Mouse (Mus musculus) layer of hippocampus, postnatal 14 days (tissue): Measurements from ENCODE around the gene Plxna4. TPM values are rescaled to one million over a fixed set of nuclear protein-coding genes. Genes with fewer than 3 reads are reported as not detected.

Experiments
- DNase-seq, 2 experiments: peaks; one replicate each; pipeline ENCODE4 v3.0.0; 2021 to 2022; ENCODE audit warnings: low spot score in 2 of 2, mixed read lengths in 1 of 2
- total RNA-seq, 2 experiments: library from RNA; stranded (reverse); gene quantifications; 2 replicates each; pipeline ENCODE4 v1.2.3; 2021

Gene Plxna4
- total RNA-seq, 2 experiments from 2014 or later = 113 to 120 TPM

DNA sequence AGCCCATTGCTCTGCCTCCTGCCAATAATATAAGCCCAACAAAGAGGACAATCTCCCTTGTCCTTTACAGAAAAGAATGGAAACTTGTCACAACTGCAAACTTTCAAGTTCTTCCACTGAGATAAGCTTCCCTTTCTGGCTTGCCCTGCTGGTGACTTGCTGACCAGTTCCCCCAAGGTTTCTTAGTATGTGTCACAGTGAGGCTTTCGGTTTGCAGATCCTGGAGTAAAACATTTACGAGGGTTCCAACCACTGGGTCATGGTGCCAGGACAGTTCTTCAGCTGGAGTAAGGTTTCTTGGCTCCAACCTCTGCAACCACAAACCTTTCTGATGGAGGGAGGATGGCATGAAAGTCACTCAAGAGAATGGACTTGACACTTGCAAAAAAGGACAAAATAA is 108.2 kb downstream of the Plxna4 start:
- no peak for DNase-seq

DNA sequence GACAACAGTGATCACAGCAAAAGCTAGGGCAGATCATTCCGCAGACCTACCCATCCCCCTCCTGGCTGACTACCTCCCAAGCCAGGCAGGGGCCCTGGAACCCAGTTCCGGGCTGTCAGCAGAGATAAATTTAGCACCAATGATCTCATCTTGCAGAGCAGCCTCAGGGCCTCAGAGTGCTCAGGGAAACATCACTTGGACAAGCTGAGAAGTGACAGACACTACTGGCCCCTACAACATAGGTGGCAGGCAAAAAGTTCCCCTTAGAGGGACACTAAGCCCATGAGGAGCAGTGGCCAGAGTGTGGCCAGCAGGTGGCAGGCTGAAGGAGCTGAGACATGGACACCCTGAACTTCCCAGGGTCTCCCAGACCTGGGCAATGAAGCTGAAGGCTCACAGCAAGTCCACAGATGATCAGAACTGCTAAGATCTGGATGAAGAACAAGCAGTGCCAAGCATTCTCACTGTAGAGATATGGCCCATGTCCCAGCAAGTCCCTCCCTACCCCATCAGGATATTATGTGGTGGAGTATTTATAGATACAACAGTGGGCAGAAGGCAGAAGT is 108.7 kb downstream of the Plxna4 start:
- peak; percentile 54 to 56 for DNase-seq

DNA sequence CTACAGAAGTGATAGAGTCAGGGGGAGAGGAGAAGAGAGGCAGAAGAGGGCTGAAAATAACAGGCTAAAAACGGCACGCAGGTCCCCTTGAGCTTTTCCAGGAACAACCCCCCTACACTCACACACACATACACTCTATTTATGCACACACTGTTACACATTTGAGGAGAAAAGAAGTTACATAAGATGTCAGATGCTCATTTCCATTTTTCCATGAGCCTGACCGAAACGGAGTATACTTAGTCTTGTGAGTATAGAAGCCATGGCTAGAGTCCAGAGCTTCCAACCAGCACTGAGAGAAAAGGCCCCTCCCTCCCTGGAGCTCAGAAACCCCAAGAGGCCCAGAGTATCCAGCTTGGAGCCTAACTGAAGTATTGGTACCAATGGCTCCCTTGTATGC is 112.0 kb downstream of the Plxna4 start:
- DNase-seq = no peak

DNA sequence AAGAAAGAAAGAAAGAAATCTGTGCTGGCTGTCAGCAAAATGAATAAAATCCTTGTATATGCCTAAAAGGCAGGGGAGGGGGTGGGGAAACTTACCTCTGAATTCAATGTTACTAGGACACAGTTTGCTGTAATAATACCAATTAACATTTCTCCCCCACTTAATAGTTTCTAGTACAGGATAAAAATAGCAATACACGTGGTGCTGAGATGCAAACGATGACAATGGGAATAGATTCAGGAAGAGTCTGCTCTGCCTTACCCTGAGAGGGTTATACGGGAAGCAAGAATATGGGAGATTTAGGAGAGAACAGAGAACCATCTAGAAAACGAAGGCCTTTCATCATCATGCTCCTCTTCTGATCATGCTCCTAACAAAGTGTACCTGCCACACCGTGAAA is 115.9 kb downstream of the Plxna4 start:
- no peak for DNase-seq

DNA sequence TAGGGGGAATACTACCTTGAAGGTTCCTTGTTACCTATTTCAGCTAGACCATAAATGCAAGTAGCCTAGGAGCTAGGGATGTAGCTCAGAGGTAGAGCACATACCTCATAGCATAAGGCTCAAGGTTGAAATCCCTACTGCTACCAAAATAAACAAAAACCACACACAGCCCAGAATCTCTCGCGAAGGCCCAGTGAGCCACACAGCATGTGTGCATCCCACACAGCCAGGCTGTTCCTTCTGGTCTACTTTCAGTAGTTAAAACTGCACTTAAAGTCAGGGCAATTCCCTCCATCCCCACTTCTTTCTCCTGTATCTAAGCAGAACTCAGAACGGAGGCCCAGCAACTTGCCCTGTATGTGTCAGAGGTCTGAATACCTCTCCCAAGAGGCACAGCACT is 116.4 kb downstream of the Plxna4 start:
- peak in 1 of 2 experiments; percentile 59 for DNase-seq

DNA sequence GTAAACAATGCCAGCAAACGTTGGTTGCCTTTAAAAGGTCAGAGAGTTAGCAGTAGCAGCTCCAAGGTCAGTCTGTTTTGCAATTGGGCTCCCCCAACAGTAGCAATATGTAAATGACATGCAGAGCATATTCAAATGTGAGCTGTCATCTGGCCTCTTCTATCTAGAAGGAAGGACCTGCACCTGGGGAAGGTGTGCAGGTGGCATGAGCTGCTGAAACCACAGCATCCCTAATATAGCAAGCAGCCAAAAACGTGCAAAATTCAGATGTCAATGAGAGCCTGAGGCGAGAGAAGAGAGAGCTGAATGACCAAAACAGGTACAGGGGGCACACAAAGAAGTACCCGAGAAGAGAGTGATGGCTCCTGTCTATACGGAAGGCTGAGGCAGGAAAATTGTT is 118.8 kb downstream of the Plxna4 start:
- no peak for DNase-seq

DNA sequence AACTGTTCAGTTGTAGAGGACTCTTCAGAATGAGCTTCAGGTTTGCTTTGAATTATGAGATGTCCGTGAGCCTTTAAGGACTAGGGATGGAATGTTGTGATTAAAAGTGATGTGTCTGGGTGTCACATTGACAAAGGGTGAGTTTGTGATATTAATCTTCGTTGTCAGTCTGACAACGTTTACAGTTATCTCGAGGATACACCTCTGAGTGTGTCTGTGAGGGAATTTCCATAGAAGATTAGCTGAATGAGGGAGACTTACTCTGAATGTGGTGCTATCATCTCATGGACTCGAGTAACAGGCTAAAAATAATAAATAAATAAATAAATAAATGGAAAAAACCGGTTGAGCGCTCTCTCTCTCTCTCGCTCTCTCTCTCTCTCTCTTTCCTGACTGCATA is 122.9 kb downstream of the Plxna4 start:
- no peak for DNase-seq

DNA sequence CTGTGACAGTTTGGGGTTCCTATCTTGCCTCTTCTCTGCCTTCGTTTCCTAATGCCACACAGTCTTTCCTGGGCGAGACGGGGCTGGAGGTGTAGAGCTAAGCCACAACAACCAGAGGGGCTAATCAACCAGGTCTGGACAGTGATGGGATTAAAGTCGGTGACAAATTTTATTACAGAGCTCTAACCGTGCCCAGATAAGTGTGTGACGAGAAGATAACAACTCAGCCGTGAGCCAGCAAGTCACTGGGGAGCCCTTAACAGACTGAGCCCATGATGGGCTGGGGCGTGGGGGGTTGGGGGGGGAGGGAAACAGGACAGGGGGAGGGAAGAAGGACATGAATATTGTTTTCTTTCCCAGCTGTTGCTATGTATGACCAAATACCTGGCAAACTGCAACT is 123.4 kb downstream of the Plxna4 start:
- no peak for DNase-seq

DNA sequence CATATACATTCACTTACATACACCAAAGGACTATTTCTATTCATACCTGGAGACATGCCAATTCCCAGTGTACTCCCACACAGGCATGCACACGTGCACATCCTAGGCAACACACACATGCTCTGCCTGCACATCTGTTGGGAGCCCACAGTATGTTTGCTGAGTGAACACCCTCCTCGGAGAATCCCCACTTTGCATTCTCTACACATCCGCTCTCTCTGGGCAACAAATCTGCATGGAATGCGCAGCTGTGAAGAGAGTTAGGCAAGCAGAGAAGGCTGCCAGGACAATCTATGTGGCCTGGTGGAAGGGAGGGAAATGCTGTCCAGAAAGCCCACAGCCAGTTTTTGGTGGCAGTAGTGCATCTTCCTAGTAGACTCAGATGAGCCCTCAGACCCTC is 123.9 kb downstream of the Plxna4 start:
- DNase-seq = peak in 1 of 2 experiments; percentile 50

DNA sequence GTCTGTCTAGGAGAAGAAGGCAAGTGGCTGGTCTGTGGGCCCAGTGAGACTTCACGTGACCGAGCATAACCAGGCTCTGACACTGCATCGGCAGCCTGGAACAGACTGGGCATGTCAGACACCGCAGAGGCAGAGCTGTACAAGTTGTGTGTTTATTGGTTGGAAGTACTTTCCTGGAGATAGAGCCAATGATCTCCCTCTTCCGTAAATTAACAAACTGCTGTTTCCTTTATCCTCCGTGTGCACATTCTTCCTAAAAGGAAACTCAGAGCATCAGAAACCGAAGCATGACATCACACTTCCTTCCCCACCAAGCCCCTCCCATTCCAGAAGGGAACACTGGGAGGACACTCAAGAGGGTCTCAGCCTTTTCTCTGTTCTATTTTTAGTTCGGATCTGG is 127.6 kb downstream of the Plxna4 start:
- no peak for DNase-seq

DNA sequence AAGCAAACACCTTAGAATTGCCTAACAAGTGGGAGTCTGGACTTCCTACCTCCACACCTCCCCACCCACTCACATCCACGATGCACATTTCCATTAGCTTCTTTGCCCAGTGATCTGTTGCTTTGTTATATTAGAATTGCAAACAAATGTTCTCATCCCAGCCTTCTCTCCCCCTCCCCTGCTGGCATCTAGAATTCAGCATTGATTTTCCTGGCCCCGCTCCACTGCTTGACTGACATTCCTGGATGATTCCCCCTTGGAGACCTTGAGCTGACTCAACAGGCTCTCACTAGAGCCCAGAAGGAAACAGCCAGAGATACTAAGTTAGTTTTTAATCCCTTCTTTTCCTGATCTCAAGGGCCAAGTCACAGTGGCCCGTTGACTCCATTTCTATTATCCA is 131.4 kb downstream of the Plxna4 start:
- peak in 1 of 2 experiments; percentile 70 for DNase-seq

DNA sequence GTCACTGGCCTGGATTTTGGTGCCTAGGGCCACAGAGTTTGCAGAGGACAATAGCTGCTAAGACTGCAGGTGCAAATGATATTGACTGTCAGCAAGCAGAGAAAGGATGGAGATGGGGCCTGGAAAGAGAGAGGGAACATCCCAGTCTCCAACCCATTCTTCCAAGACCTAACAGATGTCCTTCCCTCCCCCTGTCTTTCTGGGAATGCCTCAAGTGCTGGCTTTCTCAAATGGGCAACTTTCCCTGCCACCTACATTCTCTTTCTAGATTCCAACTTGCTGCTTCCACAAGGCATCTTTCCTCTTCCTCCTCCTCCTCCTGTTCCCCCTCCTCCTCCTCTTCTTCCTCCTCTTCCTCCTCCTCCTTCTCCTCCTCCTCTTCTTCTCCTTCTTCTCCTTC is 136.1 kb downstream of the Plxna4 start:
- peak in 1 of 2 experiments; percentile 51 for DNase-seq

DNA sequence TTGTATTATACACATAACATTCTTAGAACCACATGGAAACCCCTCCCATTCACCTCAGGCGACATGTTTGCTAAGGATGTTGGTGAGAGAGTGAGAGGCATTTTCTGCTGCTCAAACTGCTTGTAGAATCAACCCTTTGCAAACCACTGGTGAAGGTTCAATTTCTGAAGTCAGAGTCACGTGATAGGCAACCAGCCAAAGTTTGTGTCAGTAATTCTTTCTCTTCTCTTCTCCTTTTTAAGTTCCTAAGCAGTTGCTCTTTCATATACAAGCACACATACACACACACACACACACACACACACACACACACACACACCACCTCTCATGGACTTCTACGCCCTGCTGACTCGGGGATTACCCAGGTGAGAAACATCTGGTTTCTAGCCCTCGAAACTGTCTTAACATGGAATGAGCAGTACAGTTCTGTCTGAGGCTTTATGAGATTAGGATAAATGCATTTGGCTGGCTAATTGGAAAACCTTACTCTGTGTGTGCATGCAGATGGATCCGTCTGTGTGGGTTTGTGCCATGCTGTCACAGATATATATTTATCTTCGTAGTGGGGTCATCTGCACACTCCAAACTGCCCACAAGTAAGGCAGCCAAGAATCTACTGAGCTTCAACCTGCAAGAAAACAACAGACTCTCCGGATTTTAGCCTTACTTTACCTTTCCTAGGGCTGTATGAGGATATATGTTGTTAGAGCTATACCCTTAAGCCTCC is 138.6 kb downstream of the Plxna4 start:
- no peak for DNase-seq

DNA sequence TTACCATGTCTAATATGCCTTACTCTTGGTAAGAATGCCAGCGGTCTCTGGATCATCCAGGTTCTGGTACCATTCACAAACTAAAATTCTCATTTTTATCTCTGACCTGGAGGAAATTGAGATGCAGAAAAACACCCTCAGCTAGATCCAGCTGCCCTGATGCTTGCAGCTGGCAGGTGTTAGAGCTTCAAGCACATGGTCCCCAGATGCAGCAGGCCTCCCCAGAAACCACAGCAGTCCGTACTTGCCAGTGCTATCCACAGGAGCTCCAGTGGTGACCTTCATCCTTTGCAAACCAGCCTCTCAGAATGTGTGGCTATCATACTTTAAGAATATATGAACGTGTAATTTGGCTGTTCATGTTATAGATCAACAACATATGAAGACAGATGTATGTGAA is 139.2 kb downstream of the Plxna4 start:
- no peak for DNase-seq

DNA sequence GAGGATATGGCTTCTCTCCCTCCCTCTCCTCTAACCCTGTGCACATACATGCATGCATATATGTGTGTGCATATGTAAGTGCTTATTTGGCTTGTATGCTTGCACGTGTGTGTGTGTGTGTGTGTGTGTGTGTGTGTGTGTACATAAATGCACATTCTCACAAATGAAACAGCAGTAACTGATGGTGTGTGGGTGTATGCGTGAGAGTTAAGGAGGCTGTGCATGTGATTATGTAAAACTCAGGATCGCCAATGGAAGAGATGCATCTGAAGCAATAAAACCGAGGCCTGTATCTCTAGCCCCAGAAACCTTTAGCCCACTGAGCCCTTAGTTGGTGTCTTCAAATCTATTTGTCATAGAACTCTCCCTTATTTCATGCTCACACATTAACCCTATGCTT is 141.7 kb downstream of the Plxna4 start:
- no peak for DNase-seq

DNA sequence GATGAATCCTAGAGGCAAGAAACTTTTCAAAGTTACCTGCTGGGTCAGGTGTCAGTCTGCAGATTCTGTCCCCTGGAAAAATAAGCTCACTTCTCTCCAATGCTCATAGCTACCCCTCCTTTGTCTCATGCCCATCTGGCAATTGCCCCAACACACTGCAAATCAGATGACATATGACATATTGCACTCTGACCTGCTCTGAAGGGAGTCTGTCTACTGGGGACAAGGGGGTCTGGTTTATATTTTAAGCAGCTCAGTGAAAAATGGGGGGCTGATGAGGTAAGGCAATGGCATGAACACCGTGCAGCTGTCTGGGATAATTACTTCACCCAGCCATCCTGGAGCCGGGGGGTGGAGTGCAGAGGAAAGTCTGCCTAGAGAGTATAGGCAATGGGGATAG is 142.7 kb downstream of the Plxna4 start:
- DNase-seq = no peak

DNA sequence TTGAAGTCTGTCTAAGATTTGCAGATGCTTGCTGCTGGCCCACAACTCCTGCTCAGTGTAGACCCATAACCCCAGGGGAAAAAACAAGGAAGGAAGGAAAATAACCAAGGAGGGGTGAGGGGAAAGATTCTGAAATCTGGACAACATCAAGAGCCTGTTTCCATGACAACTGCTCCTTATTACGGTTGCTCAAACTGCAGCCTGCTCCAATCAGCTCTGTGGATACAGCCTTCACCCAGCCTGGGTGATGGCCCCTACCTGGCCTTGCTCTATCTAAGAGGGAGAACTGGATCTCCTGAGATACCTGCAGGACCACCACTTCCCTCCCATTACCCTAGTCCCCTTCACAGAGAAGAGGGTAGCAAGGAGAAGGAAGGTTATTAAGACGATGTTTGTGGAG is 143.6 kb downstream of the Plxna4 start:
- no peak for DNase-seq

DNA sequence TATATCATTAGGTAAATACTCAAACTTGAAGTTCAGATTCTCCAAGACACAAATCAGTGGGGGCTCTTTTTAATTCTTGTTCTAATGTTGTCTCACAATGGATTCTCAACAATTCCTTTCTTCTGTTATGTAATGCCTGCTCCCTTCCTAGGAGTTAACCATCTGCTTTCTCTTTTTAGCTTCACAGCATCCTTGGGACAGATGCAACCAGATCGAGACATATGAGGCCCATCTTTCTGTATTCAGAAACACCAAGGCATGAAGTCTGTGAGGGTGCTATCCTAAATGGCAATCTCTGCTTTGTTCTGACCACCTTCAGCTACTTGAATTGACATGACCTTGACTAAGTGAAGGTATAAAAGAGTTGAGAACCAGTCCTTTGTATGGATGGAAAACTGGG is 144.3 kb downstream of the Plxna4 start:
- DNase-seq = no peak

DNA sequence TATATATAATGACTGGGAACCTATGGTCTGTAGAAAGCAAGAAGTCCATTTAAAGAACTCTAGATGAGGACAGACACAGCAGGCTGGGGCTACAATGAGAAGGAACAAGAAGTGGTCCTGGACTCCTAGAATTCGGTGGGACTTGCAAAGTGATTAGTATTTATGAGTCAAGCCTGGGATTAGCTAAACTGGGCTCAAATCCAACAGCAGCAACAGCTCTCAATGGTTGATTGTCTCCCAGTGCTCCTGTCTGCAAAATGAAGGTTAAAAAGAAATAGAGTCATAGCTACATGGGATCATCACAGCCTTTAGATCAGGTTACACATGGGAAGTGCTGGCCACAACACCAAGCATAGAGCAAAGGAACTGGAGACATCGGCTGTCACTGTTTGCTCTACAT is 148.6 kb downstream of the Plxna4 start:
- no peak for DNase-seq

DNA sequence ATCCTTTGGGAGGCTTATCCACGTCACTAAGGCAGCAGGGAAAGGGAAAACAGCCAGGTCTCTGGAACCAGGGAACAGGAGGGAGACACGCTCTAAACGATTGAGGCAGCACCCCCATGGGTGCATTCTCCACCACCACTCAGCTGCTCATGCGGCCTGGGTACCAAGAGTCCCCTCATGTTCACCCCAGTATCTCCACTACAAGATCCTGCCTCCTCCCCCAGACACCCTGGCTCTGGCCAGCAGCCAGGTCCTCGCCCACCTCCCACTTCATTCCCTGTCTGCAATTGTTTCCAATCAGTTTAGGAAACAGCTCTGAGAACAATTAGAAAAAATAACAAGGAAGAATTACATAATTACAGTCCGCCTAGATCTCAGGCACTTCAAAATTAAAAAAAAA is 150.8 kb downstream of the Plxna4 start:
- no peak for DNase-seq

DNA sequence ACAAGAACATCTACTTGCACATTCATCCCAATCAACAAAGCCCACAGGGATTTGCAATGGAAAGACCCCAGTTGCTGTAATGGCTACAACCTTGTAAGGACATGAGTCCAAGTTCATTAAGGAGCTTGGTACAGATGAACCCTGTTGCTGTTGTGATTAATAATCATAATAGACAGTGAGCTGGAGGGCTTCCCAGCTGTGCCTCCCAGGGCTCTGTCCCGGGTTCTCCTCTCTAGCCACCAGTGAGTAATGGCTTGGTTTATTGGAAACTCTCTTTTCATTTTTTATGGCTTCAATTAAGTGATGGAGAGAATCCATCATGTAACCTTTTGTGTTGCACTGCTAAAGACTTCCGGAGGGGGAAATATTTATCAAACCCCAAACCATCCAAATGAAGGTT is 164.9 kb downstream of the Plxna4 start:
- DNase-seq = no peak

DNA sequence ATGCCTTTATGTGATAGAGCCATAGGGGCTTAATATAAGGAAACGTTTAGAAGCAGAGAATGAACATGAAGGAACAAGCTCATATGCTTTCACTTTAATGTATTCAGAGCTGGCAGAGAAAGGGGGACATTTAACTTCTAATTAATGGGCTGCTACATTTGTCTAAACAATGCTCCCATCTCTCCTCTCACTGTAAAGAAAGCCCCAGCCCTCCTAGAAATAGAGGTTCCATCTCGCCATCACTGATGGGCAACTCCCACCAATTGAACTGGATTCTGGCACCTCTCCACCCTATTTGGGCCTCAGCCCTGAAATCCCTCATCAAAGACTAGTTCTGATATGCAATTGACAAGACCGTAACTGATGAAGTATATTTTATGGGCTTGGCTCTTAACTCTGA is 167.4 kb downstream of the Plxna4 start:
- DNase-seq = no peak

DNA sequence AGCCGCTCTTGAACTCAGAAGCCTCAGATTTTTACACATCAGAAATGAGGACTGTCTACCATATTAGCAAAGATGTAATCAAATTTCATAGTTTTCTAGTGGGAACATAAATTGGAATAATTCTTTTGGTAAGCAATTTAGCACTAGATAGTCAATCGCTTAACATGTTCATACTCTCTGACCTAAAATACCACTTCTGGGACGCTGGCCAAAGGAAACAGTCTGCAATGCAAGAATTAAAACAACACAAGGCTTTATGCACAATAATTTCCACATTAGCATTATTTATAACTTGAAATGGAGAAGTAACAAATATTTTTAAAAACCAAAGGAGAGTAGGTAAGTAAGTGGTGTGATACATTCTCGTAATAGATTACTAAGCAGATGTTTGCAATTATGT is 170.6 kb downstream of the Plxna4 start:
- DNase-seq = no peak
